Mouse (Mus musculus): ENCODE results near the gene Cys1. TPM values are rescaled to one million over a fixed set of nuclear protein-coding genes. Genes with fewer than 3 reads are reported as not detected.

Cys1 gene
- total RNA-seq, 2 experiments from 2014 or later = 8.0 to 13.9 TPM

DNA sequence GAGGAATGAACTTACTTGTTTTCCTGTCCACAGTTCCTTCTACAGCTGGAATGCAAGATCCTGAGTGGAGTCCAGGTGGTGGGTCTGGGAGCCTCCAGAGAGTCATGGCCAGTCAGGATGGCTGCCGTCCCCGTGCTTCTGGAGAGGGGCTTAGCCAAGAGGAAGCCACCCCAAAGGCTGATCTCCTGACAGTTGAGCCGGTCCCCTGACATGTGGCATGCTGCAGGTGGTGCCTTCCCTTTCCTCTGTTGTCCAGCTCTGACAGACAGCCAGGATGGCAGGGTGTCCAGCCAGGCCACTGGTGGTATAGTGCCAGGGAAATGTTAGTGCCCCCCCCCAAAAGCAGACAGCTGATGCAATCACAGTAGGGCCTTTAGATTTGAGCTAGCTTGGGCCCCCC lies 16.9 kb upstream of the Cys1 start:
- DNase-seq (ENCODE audit: low spot score in 2 of 2) = no peak

DNA sequence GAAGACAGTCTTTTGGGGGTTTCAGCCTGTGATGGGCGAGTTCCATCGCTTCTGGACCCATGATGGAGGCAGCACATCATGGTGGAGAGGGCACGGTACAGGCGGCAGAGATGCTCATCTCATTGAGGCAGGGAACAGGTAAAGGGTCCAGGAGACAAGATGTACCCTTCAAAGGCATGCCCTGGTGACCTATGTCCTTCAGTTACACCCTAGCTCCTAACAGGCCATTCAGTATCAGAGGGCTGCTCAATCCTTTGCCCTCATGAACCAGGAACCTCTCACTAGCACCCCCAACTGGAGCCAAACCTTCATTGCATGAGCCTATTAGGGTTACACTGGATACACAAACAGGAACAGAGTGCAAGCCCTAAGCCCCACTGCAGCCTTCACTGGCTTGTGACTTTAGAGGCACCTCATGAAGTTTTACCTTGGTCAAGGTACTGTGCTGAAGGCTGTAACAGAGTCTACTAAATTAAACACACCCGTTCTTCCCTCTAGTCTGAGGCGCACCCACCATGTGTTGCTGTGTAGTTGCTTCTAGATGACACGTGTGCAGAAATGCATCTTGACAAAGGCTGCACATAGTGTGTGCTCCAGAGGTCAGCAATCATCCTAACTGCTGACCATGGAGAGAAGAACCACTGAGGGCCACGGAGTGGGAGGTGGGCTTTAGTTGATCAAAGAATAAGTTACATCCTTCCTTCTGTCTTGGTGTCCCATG lies 16.0 kb upstream of the Cys1 start:
- no peak for DNase-seq (ENCODE audit: low spot score in 2 of 2)

DNA sequence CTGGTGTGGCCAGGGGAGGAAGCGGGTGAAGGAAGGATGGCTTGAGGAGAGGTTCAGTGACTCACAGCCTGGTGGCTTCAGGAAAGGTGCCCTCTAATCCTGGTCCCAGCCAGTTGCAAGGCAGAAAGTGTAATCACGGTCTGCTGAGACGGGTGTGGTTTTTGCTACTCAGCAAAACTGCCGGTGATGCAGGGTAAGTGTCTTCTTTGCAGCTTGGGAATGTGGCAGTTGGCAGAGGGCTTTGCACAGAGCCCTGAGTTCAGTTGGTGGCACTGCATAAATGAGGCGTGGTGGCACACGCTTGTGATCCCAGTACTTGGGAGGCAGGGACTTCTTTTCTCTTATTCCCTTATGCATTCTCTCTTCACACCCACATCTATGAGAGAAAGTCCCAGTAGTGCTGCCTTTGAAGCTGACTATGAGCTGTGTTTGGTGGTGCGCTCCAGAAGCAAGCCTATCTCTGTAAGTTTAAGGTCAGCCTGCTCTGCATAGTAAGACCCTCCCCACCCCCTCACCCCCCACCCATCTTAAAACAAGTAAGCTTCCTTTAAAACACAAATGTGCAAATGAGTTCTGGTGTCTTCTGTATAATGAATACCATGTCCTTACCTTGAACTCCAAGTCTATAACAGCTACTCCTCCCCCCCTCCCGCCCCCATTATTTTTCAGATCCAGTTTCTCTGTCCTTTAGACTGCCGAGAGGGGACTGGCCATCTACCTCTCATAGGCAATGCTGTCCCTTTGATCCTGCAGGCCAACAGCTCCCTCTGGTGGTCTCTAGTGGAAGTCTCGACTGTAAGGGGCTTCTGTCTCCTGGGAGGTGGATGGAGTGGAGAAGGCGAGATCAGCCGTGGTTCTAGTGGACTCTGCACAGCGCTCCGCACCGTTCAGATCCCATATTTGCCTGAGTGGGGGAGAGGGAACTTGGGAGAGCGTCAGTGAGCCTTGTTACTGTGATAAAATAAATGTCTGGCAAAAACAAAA lies 15.2 kb upstream of the Cys1 start:
- peak; percentile 70 to 82 for DNase-seq (ENCODE audit: low spot score in 2 of 2)

DNA sequence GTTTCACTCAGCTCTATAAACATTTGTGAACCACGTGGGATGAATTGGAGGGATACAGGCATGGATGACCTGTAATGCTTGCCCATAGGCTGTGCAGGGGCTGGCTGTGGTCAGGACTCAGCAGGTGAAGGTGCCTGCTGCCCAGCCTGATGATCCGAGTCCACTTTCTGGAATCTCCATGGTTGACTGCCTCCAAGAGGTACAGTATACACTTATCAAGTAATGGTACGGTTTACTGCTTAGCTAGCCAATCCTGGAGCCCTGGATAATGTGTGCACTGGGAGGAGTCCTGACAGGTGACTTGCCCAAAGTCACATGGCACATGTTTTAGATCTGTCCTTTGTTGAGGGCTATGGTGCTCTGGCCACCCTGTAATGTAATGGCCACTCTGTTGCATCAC lies 8.7 kb upstream of the Cys1 start:
- DNase-seq (ENCODE audit: low spot score in 2 of 2) = no peak

DNA sequence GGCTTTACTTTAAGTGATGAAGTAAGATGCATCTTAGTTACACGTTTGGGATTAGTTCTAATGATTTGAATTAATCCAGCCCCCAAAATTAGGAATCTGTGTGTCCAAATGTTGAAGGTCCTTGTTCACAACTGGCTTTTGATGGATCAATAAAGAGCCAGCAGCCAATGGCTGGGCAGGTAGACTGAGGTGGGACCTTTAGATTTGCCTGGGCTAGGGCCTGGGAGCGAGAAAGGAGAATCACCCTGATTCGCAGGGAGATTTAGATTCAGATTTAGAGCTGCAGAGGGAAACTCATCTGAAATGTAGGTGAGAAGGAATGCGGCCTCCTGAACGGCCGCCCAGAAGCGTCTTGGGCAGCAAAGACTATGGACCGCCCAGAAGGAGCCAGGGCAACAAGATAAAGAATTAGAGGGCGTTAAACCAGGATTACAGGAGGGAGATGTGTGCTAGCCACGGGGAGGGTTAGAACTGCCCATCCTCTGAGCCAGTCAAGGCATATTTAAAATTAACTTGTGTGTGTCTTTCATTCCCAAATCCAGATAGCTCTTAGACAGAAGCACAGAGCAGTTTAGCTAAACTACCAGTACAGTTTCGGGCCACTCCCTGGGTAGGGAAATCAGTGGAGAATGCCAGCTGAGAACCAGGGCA lies 5.2 kb upstream of the Cys1 start:
- DNase-seq (ENCODE audit: low spot score in 2 of 2) = no peak

DNA sequence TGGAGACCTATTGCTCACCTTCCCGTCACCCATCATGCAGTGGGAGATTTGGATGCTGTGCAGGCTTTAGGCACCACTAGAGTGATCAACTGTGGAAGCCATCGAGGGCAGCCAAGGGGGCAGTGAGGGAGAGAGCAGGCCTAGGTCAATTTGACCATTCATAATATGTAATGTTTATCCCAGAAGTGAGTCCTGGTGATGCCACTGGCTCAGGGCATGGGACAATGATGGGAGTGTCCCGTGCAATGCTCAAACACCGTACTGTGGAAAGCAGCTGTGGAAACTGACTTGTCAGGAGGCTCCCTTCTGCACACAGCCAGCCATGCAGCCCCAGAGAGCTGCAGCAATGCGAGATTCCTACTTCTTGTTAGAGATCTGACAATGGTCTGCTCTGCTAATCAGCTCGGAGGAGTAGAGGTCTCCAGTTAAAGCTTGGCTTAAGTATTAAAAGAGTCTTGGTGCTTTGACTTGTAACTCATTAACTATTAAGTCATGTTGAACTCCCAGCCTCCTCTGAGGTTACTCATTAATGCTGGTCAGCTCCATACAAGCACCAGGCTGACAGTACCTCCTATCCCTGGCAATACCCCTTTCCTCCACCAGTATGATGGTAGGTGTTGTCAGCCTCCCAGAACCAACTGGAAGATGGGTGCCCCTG lies 4.6 kb upstream of the Cys1 start:
- no peak for DNase-seq (ENCODE audit: low spot score in 2 of 2)

DNA sequence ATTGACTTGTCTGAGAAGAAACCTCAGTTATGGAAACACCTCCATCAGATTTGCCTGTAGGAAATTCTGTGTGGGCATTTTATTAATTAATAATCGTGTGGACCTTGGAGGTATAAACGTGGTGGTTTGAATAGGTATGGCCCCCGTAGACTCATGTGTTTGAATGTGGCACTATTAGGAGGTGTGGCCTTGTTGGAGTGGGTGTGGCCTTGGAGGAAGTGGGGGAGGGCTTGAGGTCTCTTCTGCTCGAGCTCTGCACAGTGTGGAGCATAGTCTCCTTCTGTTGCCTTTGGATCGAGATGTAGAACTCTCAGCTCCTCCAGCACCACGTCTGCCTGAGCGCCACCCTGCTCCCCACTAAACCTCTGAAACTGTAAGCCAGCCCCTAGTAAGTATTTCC lies 1.8 kb upstream of the Cys1 start:
- DNase-seq (ENCODE audit: low spot score in 2 of 2) = no peak

DNA sequence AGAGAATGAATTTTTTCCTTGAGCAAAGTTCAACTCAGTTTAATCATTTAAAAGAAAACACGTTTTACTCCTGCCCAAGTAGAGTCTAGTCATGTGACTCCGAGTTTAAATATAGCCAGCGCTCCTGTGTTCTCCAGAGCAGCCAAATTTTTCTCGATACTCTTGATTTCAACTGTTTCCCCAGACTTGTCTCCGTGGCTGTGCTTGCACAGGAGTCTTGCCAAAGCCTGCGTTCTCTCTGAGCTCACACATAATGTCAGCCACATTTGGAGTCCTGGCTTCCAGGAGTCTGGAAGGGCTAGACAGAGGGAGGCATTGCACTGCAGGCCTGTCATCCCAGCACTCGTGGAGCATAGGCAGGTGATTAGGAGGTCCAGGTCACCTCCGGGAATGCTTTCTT lies 950 bp upstream of the Cys1 start:
- peak in 1 of 2 experiments; percentile 45 for DNase-seq (ENCODE audit: low spot score in 2 of 2)

DNA sequence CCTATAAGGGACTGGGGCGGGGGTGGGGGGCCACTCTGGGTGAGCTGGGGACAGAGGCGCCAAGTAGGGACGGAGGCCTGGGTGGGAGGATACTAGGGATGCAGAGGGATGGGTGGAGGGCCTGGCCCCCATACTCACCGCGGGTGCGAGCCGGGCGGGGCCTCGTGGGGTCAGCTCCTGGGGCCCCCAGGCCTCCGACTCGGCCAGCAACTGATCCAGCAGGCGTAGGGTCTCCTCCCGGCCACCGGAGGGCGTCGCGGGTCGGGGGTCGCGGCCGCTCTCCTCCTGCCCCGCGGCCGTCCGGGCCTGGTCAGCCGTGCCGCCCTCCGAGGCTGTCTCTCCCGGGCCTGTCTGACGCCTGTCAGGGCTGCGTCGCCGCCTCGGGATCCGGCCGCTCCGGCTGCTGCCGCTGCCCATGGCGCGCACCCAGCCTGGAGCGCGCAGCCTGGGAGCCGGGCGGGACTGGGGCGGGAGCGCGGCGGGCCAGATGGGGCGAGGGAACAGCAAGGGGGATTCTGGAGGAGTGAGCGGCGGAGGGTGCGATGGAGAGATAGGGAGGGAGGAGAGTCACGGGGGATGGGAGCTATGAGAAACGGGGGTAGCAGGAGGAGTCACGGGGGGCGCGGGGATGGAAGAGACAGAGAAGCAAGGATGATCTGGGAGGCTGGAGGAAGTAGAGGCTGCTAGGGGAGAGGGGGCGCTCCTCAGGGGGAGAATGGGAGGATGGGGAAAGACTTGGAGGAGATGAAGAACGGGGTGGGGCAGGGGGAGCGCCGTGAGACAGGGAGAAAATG lies 924 bp downstream of the Cys1 start:
- peak; percentile 32 to 46 for DNase-seq (ENCODE audit: low spot score in 2 of 2)

DNA sequence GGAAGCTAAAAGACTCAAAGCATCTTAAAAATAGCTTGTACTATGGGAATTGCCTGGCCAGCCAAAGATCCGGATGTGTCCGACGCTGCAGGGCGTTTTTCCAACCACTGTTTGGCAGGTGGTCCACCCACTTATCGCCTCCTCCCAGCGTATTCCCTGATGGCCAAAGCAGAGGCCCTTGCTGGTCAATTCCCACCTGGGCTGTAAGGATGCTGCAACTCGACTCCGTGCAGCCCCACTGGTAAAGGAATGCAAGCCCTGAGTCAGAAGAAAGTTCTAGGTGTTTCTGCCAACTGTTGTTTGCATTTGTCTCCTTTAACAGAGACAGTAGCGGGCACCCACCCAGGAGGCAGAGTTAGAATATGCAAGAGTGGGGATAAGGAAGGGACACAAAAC lies 1.5 kb downstream of the Cys1 start:
- DNase-seq (ENCODE audit: low spot score in 2 of 2) = peak in 1 of 2 experiments; percentile 69

DNA sequence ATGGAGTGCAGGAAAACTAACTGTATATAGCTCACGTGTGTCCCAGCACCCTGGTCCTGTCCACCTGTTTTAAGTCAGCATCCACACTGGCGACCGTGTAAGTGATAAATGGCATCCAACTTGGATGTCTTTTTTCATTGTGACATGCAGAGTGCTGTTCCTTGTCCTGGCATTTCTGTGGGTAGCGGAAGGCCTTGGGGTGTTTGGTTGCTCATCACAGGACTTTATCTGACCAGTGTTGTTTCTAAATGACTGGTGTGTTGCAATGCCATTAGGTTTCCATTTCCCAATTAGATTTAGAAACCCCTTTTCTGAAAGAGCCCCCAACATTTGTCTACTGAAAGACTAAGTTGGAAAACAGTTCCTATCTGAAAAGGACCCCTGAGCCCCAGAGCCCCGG lies 19.5 kb downstream of the Cys1 start:
- no peak for DNase-seq (ENCODE audit: low spot score in 2 of 2)

DNA sequence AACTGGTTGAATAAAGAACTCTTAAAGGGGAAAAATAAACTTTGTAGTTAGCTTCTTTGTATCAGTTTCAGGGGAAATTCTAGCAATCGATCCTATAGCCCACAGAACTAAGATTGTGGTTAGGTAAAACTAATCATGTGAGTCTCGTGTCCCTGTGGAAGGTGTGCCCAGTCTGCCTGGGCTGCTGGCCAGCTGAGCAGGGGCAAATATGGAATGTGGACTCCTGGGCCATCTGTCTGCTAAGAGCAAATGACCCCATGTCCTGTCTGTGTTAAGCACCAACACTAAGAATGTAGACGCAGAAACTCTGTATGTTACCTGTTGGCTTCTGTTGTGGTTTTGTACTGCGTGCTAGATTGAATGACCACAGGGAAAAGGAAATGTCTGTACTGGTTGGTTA lies 20.5 kb downstream of the Cys1 start:
- no peak for DNase-seq (ENCODE audit: low spot score in 2 of 2)

DNA sequence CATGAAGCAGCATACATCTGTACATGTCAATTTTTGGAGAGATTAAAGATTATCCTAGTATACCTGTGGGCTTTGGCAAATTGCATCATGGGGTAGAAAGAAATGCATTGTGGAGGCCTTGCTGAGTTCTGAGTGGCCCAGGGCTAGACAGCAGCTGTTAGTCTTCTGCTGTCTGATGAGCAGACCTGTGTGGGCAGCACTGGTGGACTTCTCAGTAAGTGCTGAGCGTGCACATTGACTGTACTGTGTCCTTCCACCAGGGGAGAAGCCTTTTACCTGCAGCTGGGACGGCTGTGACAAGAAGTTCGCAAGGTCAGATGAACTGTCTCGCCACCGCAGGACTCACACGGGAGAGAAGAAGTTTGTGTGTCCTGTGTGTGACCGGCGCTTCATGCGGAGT lies 21.7 kb downstream of the Cys1 start:
- DNase-seq (ENCODE audit: low spot score in 2 of 2) = no peak

DNA sequence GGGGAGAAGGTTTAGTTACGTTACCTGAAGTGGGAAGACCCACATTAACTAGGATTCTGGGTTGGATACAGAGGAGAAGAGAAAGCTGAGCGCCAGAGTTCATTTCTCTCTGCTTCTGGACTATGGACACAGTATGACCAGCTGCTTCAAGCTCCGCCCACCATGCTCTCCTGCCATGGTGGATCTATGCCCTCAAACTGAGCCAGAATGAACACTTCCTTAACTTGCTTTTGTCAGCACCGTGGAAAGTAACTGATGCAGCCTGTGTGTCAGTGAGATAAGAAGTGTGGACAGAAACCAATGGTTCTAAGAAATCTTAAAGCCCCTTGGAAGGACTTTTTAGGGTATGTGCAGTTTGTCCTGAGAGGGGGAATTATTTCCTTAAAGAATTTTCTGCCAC lies 22.6 kb downstream of the Cys1 start:
- DNase-seq (ENCODE audit: low spot score in 2 of 2) = no peak

DNA sequence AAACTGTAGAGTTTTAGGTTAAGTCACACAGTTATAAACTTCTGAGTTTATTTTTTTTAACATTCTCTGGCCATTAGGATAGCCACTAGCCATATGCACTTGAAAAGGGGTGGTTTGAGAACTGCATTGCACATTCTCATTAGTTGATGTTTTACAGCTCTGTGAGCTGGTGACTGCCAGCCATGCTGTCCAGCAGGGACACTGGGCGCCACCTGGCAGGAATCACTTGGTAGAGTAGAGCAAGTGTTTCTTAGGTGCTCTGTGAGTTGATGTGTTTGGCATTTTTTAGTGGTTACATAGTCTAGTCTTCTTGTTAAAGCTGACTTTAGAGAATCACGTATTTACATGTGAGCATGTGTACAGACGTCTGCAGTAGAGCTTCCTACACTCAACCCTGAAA lies 25.2 kb downstream of the Cys1 start:
- DNase-seq (ENCODE audit: low spot score in 2 of 2) = no peak

DNA sequence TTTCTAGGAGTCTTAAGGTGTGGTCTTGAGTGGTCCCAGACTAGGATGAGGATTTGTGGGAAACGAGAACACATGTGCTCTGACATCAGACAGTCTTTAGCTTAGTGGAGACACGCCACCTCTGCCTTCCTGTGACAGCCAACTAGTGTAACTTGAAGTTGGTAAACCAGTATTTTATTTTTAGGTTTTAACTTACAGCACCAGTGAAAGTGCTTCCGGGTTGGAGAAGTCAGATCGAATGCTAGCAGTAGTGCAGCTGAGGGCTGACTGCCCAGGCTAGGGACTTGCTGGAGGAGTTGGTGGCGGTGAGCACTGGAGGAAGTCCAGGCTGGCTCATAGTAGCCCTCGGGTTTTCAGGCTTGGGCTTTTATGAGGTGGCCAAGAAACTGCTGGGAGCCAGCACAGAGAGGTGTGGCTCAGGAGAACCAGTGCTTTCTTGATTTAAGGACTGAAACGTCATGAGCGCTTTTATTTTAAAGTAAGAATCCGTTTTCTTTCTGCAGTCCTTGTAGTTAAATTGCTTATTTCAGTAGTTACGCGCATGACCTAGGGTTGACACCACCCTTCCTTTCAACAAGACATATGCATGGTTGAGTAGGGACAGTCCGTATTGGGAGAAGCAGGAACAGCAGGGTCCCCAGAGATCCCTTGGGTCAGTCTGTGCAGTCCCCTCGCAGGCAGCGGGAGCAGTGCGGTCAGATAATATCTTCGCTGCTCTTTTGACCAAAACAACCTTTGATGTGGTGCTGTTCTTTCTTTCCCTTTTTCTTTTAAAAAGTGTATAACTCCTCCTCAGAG lies 27.3 kb downstream of the Cys1 start:
- DNase-seq (ENCODE audit: low spot score in 2 of 2) = no peak

DNA sequence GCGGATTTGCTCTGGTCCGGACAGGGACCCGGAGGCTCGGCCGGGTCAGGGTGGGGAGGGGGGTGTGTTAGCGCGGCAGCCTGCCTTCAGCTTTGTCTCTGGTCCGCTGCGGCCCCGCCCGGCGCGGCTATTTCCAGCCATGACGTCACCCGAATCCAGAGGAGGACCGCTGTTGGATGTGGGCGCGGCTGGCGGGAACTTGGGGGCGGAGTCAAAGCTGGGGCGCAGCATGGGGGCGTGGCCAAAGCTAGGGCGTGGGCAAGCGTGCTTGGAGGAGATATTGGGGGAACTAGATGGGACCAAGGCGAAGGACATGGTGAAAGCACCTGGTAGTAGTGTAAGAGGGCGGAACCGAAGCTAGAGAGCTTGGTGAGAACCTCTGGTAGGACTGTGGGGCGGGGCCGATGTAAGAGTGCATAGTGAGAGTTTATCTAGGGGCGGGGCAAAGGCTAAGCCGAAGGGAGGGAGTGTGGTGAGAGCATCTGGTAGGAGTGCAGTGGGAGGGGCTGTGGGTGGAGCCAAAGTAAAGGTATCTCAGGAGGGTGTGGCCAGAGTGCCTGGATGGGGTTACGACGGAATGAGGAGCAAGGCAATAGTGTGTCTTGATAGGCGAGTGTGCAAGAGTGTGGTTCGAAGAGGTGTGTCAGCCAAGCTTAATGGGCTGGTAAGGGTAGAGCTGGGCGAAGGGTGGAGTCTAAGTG lies 29.8 kb downstream of the Cys1 start:
- peak; percentile 95 to 98 for DNase-seq (ENCODE audit: low spot score in 2 of 2)

DNA sequence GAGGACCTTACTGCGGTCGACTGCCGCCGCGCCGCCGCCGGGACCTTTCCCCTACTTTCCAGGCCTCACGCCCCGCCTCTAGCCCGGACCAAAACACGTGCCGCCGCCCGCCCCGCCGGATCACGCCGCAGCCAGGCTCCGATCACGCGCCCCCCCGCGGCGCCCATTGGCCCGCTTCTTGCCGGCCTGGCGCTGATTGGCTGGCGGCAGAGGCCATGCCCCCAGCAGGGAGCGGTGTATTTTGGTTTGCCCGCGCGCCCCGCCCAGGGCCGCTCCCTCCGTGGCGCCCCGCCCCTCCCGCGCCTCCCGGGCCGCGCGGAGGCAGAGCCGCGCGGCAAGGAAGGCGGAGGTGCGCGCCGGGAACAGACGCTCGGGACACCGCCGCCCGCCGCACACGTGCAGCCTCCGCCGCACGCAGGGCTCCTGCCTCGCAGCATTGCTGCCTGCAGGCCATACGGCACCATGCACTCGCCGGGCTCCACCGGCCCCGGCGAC lies 30.5 kb downstream of the Cys1 start, which contains the start of gene Klf11:
TSS of gene Klf11 (plus strand) at position 212 of the 495 bp plus-strand sequence.
- DNase-seq (ENCODE audit: low spot score in 2 of 2) = peak; percentile 99
